Mouse (Mus musculus) CH12.LX (cell line): ENCODE data around the gene Syn3. TPM values are rescaled to one million over a fixed set of nuclear protein-coding genes. Genes with fewer than 3 reads are reported as not detected.
A peak's percentile ranks its signal among the peaks of the same experiment; 100 is the strongest.

ENCODE experiments used
- DNase-seq: peaks from one replicate; pipeline ENCODE4 v3.0.0-alpha.2; 2013; ENCODE audit errors: extremely low read depth
- H3K27ac ChIP-seq: 2 replicates; pipeline ENCODE4 v1.5.1; 2012; ENCODE audit warnings: low read depth, mild to moderate bottlenecking, control low read depth, moderate library complexity; ENCODE audit not compliant: insufficient read depth
- H3K27me3 ChIP-seq: replicated peaks from 2 replicates; pipeline ENCODE3; 2012; ENCODE audit warnings: inconsistent platforms
- H3K36me3 ChIP-seq, 2 experiments: replicated peaks in 1 of 2; 2 replicates each; pipeline versions ENCODE3 to v1.6.1; 2012; ENCODE audit warnings: inconsistent platforms in 1 of 2, low read length in 1 of 2, mild to moderate bottlenecking in 1 of 2, mixed read lengths in 1 of 2, moderate library complexity in 1 of 2; ENCODE audit not compliant: control insufficient read depth in 1 of 2, insufficient read depth in 1 of 2
- H3K4me1 ChIP-seq, 2 experiments: 2 replicates each; pipeline ENCODE4 v1.6.1; 2012; ENCODE audit warnings: inconsistent platforms in 1 of 2, moderate library complexity in 1 of 2; ENCODE audit not compliant: insufficient read depth in 2 of 2, control insufficient read depth in 1 of 2
- H3K4me2 ChIP-seq: 2 replicates; pipeline ENCODE4 v1.6.1; 2012; ENCODE audit warnings: low read depth, mild to moderate bottlenecking, control low read depth; ENCODE audit not compliant: poor library complexity, insufficient read depth, severe bottlenecking
- H3K4me3 ChIP-seq, 3 experiments: fragments of 150-350 bp in 1 of 3; sonication (generic) in 1 of 3; replicated peaks in 1 of 3; 2 replicates each; pipeline versions ENCODE3 to v1.5.1; 2011 to 2012; ENCODE audit warnings: low read depth in 2 of 3, low read length in 2 of 3, mild to moderate bottlenecking in 2 of 3, moderate library complexity in 2 of 3, control low read depth in 1 of 3, improper control_type of control experiment in 1 of 3, inconsistent platforms in 1 of 3, mixed read lengths in 1 of 3; ENCODE audit not compliant: poor library complexity in 1 of 3
- H3K79me2 ChIP-seq: replicated peaks from 2 replicates; pipeline ENCODE4 v1.6.1; 2012; ENCODE audit warnings: mild to moderate bottlenecking, moderate library complexity; ENCODE audit not compliant: control insufficient read depth, poor library complexity, insufficient read depth, severe bottlenecking; ENCODE audit errors: extremely low read depth
- H3K9ac ChIP-seq: 2 replicates; pipeline ENCODE4 v1.6.1; 2012; ENCODE audit warnings: low read depth, mild to moderate bottlenecking, control low read depth, moderate library complexity; ENCODE audit not compliant: insufficient read depth
- H3K9me3 ChIP-seq: replicated peaks from 2 replicates; pipeline ENCODE3; 2012; ENCODE audit warnings: low read length, inconsistent platforms, mixed read lengths
- CTCF ChIP-seq, 2 experiments: IDR thresholded peaks in 1 of 2; conservative IDR thresholded peaks in 1 of 2; 2 replicates each; pipeline ENCODE4 v1.5.1; 2011 to 2012; ENCODE audit warnings: low read depth in 2 of 2, low read length in 2 of 2, improper control_type of control experiment in 1 of 2, inconsistent platforms in 1 of 2, mild to moderate bottlenecking in 1 of 2, moderate library complexity in 1 of 2
- EP300 ChIP-seq: IDR thresholded peaks from 2 replicates; pipeline ENCODE4 v1.6.1; 2011; ENCODE audit warnings: low read length, improper control_type of control experiment
- KAT2A ChIP-seq: IDR thresholded peaks from 2 replicates; pipeline ENCODE4 v1.6.1; 2012; ENCODE audit warnings: low read length, improper control_type of control experiment, inconsistent platforms; ENCODE audit not compliant: insufficient replicate concordance
- MYC ChIP-seq: IDR thresholded peaks from 2 replicates; pipeline ENCODE4 v1.6.1; 2011; ENCODE audit warnings: low read depth, mild to moderate bottlenecking, improper control_type of control experiment, low read length
- NELFE ChIP-seq: IDR thresholded peaks from 2 replicates; pipeline ENCODE4 v1.6.1; 2011; ENCODE audit warnings: low read depth, low read length, improper control_type of control experiment
- NRF1 ChIP-seq: IDR thresholded peaks from 2 replicates; pipeline ENCODE4 v1.6.1; 2014; ENCODE audit warnings: low read depth, mild to moderate bottlenecking, inconsistent platforms, low read length, improper control_type of control experiment, moderate library complexity
- POLR2A ChIP-seq: IDR thresholded peaks from 2 replicates; pipeline ENCODE4 v1.6.1; 2011; ENCODE audit warnings: low read depth, mild to moderate bottlenecking, improper control_type of control experiment, low read length
- RAD21 ChIP-seq: IDR thresholded peaks from 2 replicates; pipeline ENCODE4 v1.6.1; 2011; ENCODE audit warnings: low read depth, mild to moderate bottlenecking, low read length, improper control_type of control experiment, moderate library complexity
- SMC3 ChIP-seq: IDR thresholded peaks from 2 replicates; pipeline ENCODE4 v1.6.1; 2011; ENCODE audit warnings: low read depth, low read length, improper control_type of control experiment
- UBTF ChIP-seq: IDR thresholded peaks from 2 replicates; pipeline ENCODE4 v1.6.1; 2012; ENCODE audit warnings: low read depth, mild to moderate bottlenecking, inconsistent platforms, low read length, improper control_type of control experiment, moderate library complexity
- USF1 ChIP-seq: IDR thresholded peaks from 2 replicates; pipeline ENCODE4 v1.6.1; 2014; ENCODE audit warnings: low read depth, mild to moderate bottlenecking, inconsistent platforms, low read length, improper control_type of control experiment
- USF2 ChIP-seq: conservative IDR thresholded peaks from 2 replicates; pipeline ENCODE4 v1.6.1; 2011; ENCODE audit warnings: low read depth, low read length, improper control_type of control experiment
- ZNF384 ChIP-seq: IDR thresholded peaks from 2 replicates; pipeline ENCODE4 v1.6.1; 2012; ENCODE audit warnings: low read depth, low read length, improper control_type of control experiment, inconsistent platforms
- dilution Hi-C: fragments of 300-500 bp; cut with MboI; formaldehyde crosslinking; loops from 2 replicates; pipeline ENCODE4 v1.14.3; 2020; ENCODE audit warnings: low sequenced_read_pairs; ENCODE audit not compliant: extremely low pct_unique_long_range_greater_than_20kb, extremely low pct_ligation_motif_present
- in situ Hi-C: fragments of 300-500 bp; cut with MboI; formaldehyde crosslinking; loops from 3 replicates; pipeline ENCODE4 v1.14.3; 2019; ENCODE audit warnings: low sequenced_read_pairs, low pct_ligation_motif_present, low pct_unique_long_range_greater_than_20kb, mixed read lengths
- polyA plus RNA-seq: library from polyadenylated mRNA; unstranded; fragments of >175 nt; gene quantifications from 2 replicates; pipeline ENCODE4 v1.2.1, GENCODE M21; 2012; ENCODE audit warnings: low read depth; ENCODE audit not compliant: insufficient read length
- total RNA-seq, 2 experiments: library from RNA; depleted of rRNA; stranded (reverse); fragments of 300-350 nt in 1 of 2; fragments of >200 nt in 1 of 2; gene quantifications; 2 replicates each; pipeline ENCODE4 v1.2.3; 2012 to 2014

The Syn3 gene
- total and polyA plus RNA-seq, 3 experiments: 2.8 to 8.9 (median 5.6) TPM

GRCm38 (mm10) chr10:86421731-86422370 lies 76.8 kb downstream of the Syn3 start:
- H3K27me3 ChIP-seq: no peaks in the 10 kb centered on the region
- H3K36me3 ChIP-seq: peaks cover 14 to 89% of the 10 kb centered on the region in 2 experiments
- TF ChIP-seq USF2: no peak
- TF ChIP-seq USF1: no peak
- TF ChIP-seq NRF1: no peak
- no peak overlapping the region for H3K27ac ChIP-seq
- peaks cover 0 to 30% of the 10 kb centered on the region in 2 experiments; a peak in 2 of 4 replicates for H3K4me1 ChIP-seq
- H3K79me2 ChIP-seq: no peaks in the 10 kb centered on the region
- no peaks in the 10 kb centered on the region for H3K9me3 ChIP-seq
- no peak overlapping the region for H3K4me2 ChIP-seq
- H3K4me3 ChIP-seq: no peak overlapping the region
- dilution Hi-C loops: no loop called here
- DNase-seq: no peak
- no peak overlapping the region for H3K9ac ChIP-seq
- in situ Hi-C loops: no loop called here

GRCm38 (mm10) chr10:86418931-86419330 lies 79.8 kb downstream of the Syn3 start:
- DNase-seq: no peak
- dilution Hi-C loops: no loop called here

GRCm38 (mm10) chr10:86418345-86418744 lies 80.4 kb downstream of the Syn3 start:
- H3K27ac ChIP-seq: no peak overlapping the region
- no peak for TF ChIP-seq KAT2A
- no peak for TF ChIP-seq USF1
- TF ChIP-seq CTCF (conservative IDR thresholded peaks at IDR 0.05 in 1 of 2, IDR thresholded peaks at IDR 0.05 in 1 of 2; ENCODE audit: low read depth in 2 of 2, low read length in 2 of 2): peak; percentile 43 to 66; a peak in 3 of 4 replicates
- TF ChIP-seq RAD21: peak; percentile 56
- TF ChIP-seq SMC3: peak; percentile 48
- TF ChIP-seq, all 38 proteins: peak for 3
- Histone ChIP-seq H3K79me2 (no peaks in the 10 kb centered on the region), H3K4me3 (no peak overlapping the region), H3K9me3 (no peaks in the 10 kb centered on the region), H3K4me2 (no peak overlapping the region), H3K36me3 (peaks cover 23 to 78% of the 10 kb centered on the region in 2 experiments), H3K9ac (no peak overlapping the region), H3K27me3 (no peaks in the 10 kb centered on the region), H3K4me1 (peaks cover 0 to 3% of the 10 kb centered on the region in 2 experiments; a peak in 2 of 4 replicates)
- in situ Hi-C loops (no loop called here), dilution Hi-C loops (no loop called here)
- DNase-seq: peak; percentile 30

More at GRCm38 (mm10) chr10:86418931-86419330, 79.8 kb downstream of the Syn3 start:
- H3K9me3 ChIP-seq: no peaks in the 10 kb centered on the region
- no peak overlapping the region for H3K4me3 ChIP-seq
- no peak overlapping the region for H3K27ac ChIP-seq
- no peaks in the 10 kb centered on the region for H3K79me2 ChIP-seq
- no peak overlapping the region for H3K9ac ChIP-seq
- in situ Hi-C loops: no loop called here
- no peak for TF ChIP-seq POLR2A
- TF ChIP-seq MYC: no peak
- no peak for TF ChIP-seq UBTF
- TF ChIP-seq EP300: no peak
- TF ChIP-seq RAD21: no peak
- TF ChIP-seq ZNF384: no peak
- TF ChIP-seq NELFE: no peak
- TF ChIP-seq, all 38 proteins: peak for 0
- Histone ChIP-seq H3K27me3 (no peaks in the 10 kb centered on the region), H3K4me1 (peaks cover 0 to 6% of the 10 kb centered on the region in 2 experiments; a peak in 2 of 4 replicates), H3K36me3 (peaks cover 23 to 81% of the 10 kb centered on the region in 2 experiments), H3K4me2 (no peak overlapping the region)
